Mouse (Mus musculus) C2C12 (cell line): ENCODE data around the gene Gm7073. TPM values are rescaled to one million over a fixed set of nuclear protein-coding genes. Genes with fewer than 3 reads are reported as not detected.

Experiments used
- H3K27me3 ChIP-seq: one replicate; pipeline ENCODE4 v1.6.1; 2011; ENCODE audit not compliant: control insufficient read depth, insufficient read depth, insufficient read length
- H3K36me3 ChIP-seq: one replicate; pipeline ENCODE4 v1.6.1; 2011; ENCODE audit not compliant: control insufficient read depth, insufficient read depth
- H3K4me3 ChIP-seq: one replicate; pipeline ENCODE4 v1.5.1; 2011; ENCODE audit warnings: mild to moderate bottlenecking, control low read depth; ENCODE audit not compliant: poor library complexity, insufficient read depth, severe bottlenecking
- H3K79me2 ChIP-seq: one replicate; pipeline ENCODE4 v1.6.1; 2011; ENCODE audit not compliant: control insufficient read depth, insufficient read depth
- H3K79me3 ChIP-seq: one replicate; pipeline ENCODE4 v1.6.1; 2011; ENCODE audit warnings: low read depth, control low read depth
- H3ac ChIP-seq: one replicate; pipeline ENCODE3; 2011; ENCODE audit warnings: low read depth; ENCODE audit not compliant: control insufficient read depth, insufficient read length
- CEBPB ChIP-seq: IDR thresholded peaks from one replicate; pipeline ENCODE4 v1.6.1; 2011; ENCODE audit warnings: low read depth, mild to moderate bottlenecking, control low read depth, moderate library complexity
- CTCF ChIP-seq: IDR thresholded peaks from one replicate; pipeline ENCODE4 v1.5.1; 2011; ENCODE audit not compliant: control insufficient read depth, insufficient read depth, insufficient read length
- FOSL1 ChIP-seq: IDR thresholded peaks from one replicate; pipeline ENCODE4 v1.8.0; 2011; ENCODE audit warnings: mild to moderate bottlenecking, low read length; ENCODE audit not compliant: poor library complexity, insufficient read depth, severe bottlenecking
- MAX ChIP-seq: IDR thresholded peaks from one replicate; pipeline ENCODE4 v1.6.1; 2011; ENCODE audit warnings: mild to moderate bottlenecking, control low read depth
- MYOD1 ChIP-seq: IDR thresholded peaks from one replicate; pipeline ENCODE4 v1.6.1; 2011; ENCODE audit warnings: low read depth; ENCODE audit not compliant: control insufficient read depth, insufficient read length
- MYOG ChIP-seq: IDR thresholded peaks from one replicate; pipeline ENCODE4 v1.6.1; 2011; ENCODE audit not compliant: control insufficient read depth, insufficient read length; ENCODE audit errors: extremely low read depth
- USF1 ChIP-seq: IDR thresholded peaks from one replicate; pipeline ENCODE4 v1.6.1; 2011; ENCODE audit warnings: low read depth, mild to moderate bottlenecking, control low read depth, moderate library complexity
- polyA plus RNA-seq: library from polyadenylated mRNA; unstranded; fragments of >200 nt; fragmentation: generic; extraction: Trizol; gene quantifications from one replicate; pipeline ENCODE4 v1.2.1, GENCODE M21; 2012; ENCODE audit warnings: missing spikeins

Gm7073 gene
- polyA plus RNA-seq, 1 experiment: not detected

- Histone ChIP-seq H3K27me3 (no peaks in the 10 kb centered on the region), H3K79me3 (no peaks in the 10 kb centered on the region), H3K79me2 (no peaks in the 10 kb centered on the region), H3K4me3 (no peak overlapping the region), H3K36me3 (no peaks in the 10 kb centered on the region), H3ac (no peak overlapping the region)
- no peak for TF ChIP-seq MAX
- TF ChIP-seq CTCF: no peak
- no peak for TF ChIP-seq USF1
- no peak for TF ChIP-seq MYOG
- TF ChIP-seq FOSL1: no peak
- TF ChIP-seq MYOD1: no peak
- no peak for TF ChIP-seq CEBPB
These were observed 6.9 kb upstream of the Gm7073 start for GRCm38 (mm10) chrX:60545906-60546305.

DNA sequence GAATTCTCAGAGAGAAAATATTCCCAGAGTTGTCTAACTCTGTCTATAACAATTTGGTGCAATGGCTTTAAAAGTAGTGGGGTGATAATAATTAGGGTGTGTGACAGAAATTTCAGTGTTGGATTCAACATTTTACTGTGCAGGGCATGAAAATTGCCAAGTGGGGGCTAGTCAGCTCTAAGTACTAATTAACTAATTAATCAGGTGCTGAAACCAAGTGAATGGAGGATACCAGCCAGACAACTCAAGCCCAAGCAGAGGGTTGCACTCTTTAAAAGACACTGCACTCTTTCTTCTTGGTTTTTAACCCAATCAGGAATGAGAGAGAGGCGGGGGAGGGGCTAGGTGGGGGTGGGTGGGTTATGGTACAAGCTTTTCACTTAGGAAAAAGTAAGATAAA is 6.4 kb upstream of the Gm7073 start:
- H3K79me3 ChIP-seq: no peaks in the 10 kb centered on the region
- H3ac ChIP-seq: no peak overlapping the region
- no peaks in the 10 kb centered on the region for H3K27me3 ChIP-seq
- H3K79me2 ChIP-seq: no peaks in the 10 kb centered on the region
- no peak overlapping the region for H3K4me3 ChIP-seq
- H3K36me3 ChIP-seq: no peaks in the 10 kb centered on the region
- TF ChIP-seq CTCF (no peak), FOSL1 (no peak), MYOG (no peak), USF1 (no peak), CEBPB (no peak), MYOD1 (no peak), MAX (no peak)

DNA sequence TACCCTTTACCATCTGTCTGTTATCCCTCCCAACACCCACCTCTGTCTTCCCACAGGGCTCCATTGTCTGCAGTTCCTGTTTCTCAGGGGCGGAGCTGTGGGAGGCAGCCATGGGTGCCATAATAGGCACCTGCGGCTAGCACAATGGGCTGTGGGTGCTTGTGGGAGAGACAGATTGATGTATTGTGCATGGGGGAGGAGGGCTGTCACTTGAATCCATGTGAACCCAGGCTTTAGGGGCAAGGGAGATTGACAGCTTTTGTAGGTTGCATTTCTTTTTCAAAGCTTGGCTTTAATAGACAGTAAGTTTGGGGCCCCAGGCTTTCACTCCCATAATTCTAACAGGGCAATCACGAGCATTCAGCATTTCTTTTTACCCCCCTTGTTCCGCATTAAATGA is 5.0 kb upstream of the Gm7073 start:
- Histone ChIP-seq H3K79me3 (no peaks in the 10 kb centered on the region), H3K4me3 (no peak overlapping the region), H3K36me3 (no peaks in the 10 kb centered on the region), H3ac (no peak overlapping the region), H3K79me2 (no peaks in the 10 kb centered on the region), H3K27me3 (no peaks in the 10 kb centered on the region)
- TF ChIP-seq CTCF (no peak), MAX (no peak), USF1 (no peak), FOSL1 (no peak), MYOD1 (no peak), MYOG (no peak), CEBPB (no peak)

- TF ChIP-seq USF1 (no peak), CEBPB (no peak), MYOG (no peak), MYOD1 (no peak), CTCF (no peak), MAX (no peak), FOSL1 (no peak)
- no peaks in the 10 kb centered on the region for H3K27me3 ChIP-seq
- no peaks in the 10 kb centered on the region for H3K79me2 ChIP-seq
- no peaks in the 10 kb centered on the region for H3K36me3 ChIP-seq
- no peak overlapping the region for H3ac ChIP-seq
- H3K79me3 ChIP-seq: no peaks in the 10 kb centered on the region
- no peak overlapping the region for H3K4me3 ChIP-seq
These were observed 3.9 kb upstream of the Gm7073 start for GRCm38 (mm10) chrX:60542901-60543300.

GRCm38 (mm10) chrX:60503995-60504394 is 35.1 kb downstream of the Gm7073 start:
- no peak overlapping the region for H3ac ChIP-seq
- TF ChIP-seq MYOG (no peak), MYOD1 (no peak), MAX (no peak), FOSL1 (no peak), CTCF (no peak), USF1 (no peak), CEBPB (no peak)
- H3K79me2 ChIP-seq: no peaks in the 10 kb centered on the region
- H3K36me3 ChIP-seq: no peaks in the 10 kb centered on the region
- H3K27me3 ChIP-seq: no peaks in the 10 kb centered on the region
- no peaks in the 10 kb centered on the region for H3K79me3 ChIP-seq
- no peak overlapping the region for H3K4me3 ChIP-seq

GRCm38 (mm10) chrX:60497750-60498149 is 41.3 kb downstream of the Gm7073 start:
- H3K4me3 ChIP-seq: no peak overlapping the region
- TF ChIP-seq CEBPB (no peak), USF1 (no peak), CTCF (no peak), MYOG (no peak), FOSL1 (no peak), MAX (no peak), MYOD1 (no peak)
- H3K36me3 ChIP-seq: no peaks in the 10 kb centered on the region
- no peaks in the 10 kb centered on the region for H3K79me2 ChIP-seq
- no peaks in the 10 kb centered on the region for H3K27me3 ChIP-seq
- no peak overlapping the region for H3ac ChIP-seq
- H3K79me3 ChIP-seq: no peaks in the 10 kb centered on the region
